Mouse (Mus musculus): ENCODE measurements at regions not wholly inside any gene's neighbourhood (a gene's known extent, or its start where the extent isn't known, plus 50 kb on each side); places are given as distances from the start of the nearest gene placed in this dataset.
A peak's percentile ranks its signal among the peaks of the same experiment; 100 is the strongest.

GRCm38 (mm10) chr9:92097806-92098205 is 94.9 kb upstream of the Plscr5 start:
- DNase-seq (ENCODE audit: low read depth): no peak

DNA sequence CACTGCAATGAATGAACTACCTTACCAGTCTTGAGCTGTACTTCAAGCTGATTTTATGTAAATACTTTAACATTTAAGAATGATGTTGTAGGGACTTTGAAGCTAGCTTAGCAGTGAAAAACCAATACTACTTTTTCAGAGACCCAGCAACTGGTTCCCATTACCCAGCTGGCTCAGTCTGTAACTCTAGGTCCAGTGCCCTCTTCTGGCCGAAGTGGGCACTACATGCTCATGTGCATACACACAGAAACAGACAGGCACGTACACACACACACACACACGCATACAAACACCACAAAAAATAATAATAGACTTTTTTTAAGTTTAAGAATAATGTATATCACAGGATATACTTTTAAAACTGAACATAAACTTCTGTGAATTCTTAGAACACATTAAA is 63.2 kb upstream of the Plscr5 start:
- DNase-seq (ENCODE audit: low read depth): peak; percentile 20

- DNase-seq (ENCODE audit: low read depth): no peak
Observed at GRCm38 (mm10) chr9:92130445-92130844, 62.3 kb upstream of the Plscr5 start.

DNA sequence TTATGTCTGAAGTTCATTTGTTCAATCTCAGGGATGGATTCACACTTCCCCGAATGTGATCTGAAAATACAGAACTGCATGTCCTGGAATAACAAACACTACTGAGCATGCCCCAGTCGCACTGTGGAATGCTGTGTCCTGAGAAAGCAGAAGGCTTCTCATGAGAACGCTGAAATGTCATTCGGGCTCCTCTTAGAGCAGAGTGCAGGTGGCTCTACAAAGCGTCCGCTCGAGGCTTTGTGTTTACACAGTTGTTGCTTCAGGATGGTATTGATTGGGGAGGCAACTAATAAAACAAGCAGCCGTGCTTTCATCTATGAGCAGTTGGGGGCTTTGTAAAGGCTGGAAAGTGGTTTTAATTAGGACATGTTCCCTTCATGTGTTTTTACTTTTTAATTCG is 60.3 kb upstream of the Plscr5 start:
- DNase-seq (ENCODE audit: low read depth): no peak

- DNase-seq (ENCODE audit: low read depth): no peak
Observed at GRCm38 (mm10) chr9:92141924-92142323, 50.8 kb upstream of the Plscr5 start.

Measured in NIH3T3 (cell line).